Mouse (Mus musculus) adrenal gland, adult 18-20 months (tissue): ENCODE results near the gene Smc4. TPM values are rescaled to one million over a fixed set of nuclear protein-coding genes. Genes with fewer than 3 reads are reported as not detected.
A peak's percentile ranks its signal among the peaks of the same experiment; 100 is the strongest.
"Not testable (repeated sequence)": the region's sequence is repeated elsewhere in the genome, so short reads cannot be mapped to it uniquely, and the experiment has no call there.

Experiments used
- DNase-seq, 2 experiments: peaks; one replicate each; pipeline ENCODE4 v3.0.0; 2021 to 2022; ENCODE audit warnings: low spot score in 2 of 2
- total RNA-seq, 2 experiments: library from RNA; stranded (reverse); gene quantifications; 1 replicate in 1 of 2; 2 replicates in 1 of 2; pipeline ENCODE4 v1.2.3; 2021

Gene Smc4
- total RNA-seq, 2 experiments from 2014 or later: 19.5 to 26.7 TPM

- DNase-seq: no peak
These were observed 4.3 kb downstream of the Smc4 start for GRCm38 (mm10) chr3:69008873-69009272.

DNA sequence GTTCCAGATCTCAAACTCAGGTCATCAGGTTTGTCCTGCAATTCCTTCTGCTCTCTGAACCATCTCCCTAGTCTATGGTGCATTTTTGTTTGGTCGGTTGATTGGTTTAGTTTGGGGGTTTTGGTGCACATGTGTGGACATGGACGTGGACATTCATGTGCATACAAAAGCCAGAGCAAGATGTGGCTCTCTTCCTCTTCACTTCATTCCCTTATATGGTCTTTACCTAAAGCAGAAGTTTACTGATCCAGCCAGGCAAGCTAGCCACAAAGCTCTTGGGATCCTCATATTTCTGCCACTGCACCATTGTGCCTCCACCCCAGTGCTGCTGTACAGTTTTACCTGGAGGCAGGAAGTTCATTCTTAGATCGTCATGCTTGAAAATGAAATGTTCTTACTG, 12.6 kb downstream of the Smc4 start:
- no peak for DNase-seq

GRCm38 (mm10) chr3:69018635-69019034, 14.1 kb downstream of the Smc4 start:
- DNase-seq: not testable (repeated sequence)

DNA sequence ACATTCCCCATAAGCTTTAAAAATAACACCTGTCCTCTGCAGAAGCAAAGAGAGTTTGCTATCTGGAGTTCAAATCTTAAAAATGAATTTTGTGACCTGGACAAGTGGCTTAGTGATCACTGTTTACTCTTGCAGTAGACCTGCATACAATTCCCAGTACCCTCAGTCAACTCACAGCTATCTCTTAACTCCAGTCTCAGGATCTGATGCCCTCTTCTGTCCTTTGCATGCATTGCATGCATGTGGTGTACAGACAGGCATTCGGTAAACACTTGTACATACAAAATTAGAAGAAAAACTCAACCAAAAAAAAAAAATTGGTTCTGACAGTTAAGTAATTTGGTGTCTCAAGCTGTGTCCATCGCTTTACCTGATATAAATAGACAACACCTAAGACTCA, 15.7 kb downstream of the Smc4 start:
- no peak for DNase-seq

- DNase-seq: no peak
These were observed 16.2 kb downstream of the Smc4 start for GRCm38 (mm10) chr3:69020764-69021163.

GRCm38 (mm10) chr3:69026133-69026783, 21.7 kb downstream of the Smc4 start:
- DNase-seq: no peak

GRCm38 (mm10) chr3:69040105-69040504, 35.6 kb downstream of the Smc4 start:
- DNase-seq: no peak

DNA sequence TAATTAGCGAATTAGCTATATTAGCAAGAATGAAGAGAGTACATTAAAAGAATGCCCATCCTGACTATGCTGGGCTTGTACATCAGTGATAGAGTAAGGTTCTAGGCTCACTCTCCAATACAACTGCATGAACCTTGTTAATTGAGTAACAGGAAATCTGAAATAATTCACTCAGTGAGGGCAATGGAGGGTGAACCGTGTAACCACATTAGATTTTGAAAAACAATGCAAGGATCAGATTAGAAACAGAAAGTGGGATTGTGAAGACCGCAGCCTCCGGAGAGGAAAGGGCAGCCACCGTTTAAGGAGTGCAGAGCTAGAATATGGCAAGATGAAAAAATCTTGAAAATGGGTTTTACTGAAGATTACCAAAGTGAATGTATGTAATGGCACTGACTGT, 36.8 kb downstream of the Smc4 start:
- no peak for DNase-seq

DNA sequence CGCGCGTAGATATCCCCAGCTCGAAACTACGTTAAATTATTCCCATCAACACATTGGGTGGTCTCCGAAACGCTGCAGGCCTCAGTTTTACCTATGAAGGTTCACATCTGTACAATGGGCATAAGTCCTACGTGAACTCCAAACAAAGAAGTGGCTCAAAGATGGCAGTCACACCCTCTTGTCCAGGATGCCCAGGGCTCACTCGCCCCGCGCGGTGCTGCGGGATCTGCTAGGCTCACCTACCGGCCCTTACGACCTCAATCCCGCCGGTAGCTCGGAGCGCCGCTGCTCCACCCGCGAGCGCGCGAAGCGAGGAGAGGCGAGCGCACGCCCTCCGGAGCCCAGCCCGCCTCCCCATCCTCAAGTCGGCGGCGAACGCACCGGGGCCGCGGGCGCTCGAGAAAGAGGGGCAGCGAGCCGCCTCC, 39.6 kb downstream of the Smc4 start:
- no peak for DNase-seq

- peak; percentile 87 to 89 for DNase-seq
These were observed 40.3 kb downstream of the Smc4 start, which contains the start of gene Trim59 for GRCm38 (mm10) chr3:69044645-69045399. Gene Trim59, minus strand, starts transcription at chr3:69044755.

DNA sequence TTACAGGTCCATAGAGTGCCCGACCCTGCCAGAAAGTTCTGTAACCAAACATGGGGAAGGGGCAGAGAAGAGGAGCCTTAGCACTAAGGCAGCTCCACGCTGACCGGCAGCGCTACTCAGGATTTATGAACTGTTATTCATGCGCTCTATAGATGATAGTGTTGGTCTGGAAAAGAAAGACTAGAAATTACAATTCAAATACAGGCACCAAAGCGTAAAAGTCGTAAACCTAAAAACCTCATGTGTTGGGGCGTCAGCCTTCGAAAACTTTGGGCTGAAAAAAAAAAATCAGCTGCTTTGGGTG, 40.8 kb downstream of the Smc4 start:
- DNase-seq: no peak

- DNase-seq: no peak
These were observed 41.2 kb downstream of the Smc4 start for GRCm38 (mm10) chr3:69045750-69046149.

GRCm38 (mm10) chr3:69046509-69046908, 42.0 kb downstream of the Smc4 start:
- no peak for DNase-seq

- no peak for DNase-seq
These were observed 43.1 kb downstream of the Smc4 start for GRCm38 (mm10) chr3:69047684-69048083.

DNA sequence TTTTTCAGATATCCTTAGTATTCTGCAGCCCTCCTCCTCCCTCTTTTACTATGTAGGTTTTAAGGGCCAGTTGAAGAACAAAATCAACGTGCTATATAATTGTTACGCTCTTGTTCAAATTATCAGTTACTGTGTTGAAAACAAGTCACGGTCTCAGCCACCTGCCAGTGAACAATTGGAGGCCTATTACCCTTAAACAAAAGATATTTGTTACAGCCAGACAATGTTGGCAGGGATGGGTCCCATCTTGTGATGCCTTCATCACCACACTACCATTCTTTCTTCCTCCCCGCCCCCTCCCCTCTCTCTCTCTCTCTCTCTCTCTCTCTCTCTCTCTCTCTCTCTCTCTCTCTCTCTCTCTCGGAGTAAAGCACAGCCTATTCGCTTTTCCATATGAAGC, 44.5 kb downstream of the Smc4 start:
- DNase-seq: no peak

DNA sequence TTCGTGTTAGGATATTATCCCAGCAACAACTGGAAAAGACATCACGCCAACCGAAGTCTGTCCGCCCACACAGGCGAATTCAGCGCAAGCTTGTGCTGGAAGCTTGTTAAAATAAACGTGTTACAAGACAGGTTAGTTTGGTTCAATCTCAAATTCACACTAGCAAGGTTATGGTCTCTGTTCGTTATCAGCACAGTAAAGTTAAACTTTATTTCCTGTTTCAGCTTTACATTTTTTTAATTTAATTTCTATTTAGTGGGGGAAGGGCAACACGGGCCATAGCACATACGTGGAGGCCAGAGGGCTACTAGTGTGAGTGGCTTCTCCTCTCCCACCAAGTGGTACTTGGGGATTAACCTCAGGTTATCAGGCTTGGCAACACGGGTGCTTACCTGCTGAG, 47.4 kb downstream of the Smc4 start:
- no peak for DNase-seq

GRCm38 (mm10) chr3:69054760-69055432, 50.4 kb downstream of the Smc4 start:
- DNase-seq: no peak

DNA sequence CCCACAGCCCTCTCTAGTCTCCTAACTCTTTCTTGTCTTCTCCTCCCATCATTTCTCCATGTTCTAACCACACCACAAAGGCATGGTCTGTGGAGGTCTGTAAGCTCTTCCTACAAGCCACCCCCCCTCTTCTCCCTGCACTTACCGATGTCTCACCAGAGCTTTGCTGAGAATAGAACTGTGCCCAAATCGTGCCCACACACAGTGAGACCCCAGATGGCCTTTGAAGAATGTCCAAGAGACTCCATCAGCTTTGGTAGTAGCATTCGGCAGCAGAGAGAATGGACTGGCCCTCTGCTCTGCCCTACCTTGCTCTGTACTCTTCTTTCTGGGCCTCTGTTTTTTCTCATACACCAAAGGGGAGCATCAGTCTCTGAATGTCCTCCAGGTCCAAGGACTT, 51.3 kb downstream of the Smc4 start:
- no peak for DNase-seq

DNA sequence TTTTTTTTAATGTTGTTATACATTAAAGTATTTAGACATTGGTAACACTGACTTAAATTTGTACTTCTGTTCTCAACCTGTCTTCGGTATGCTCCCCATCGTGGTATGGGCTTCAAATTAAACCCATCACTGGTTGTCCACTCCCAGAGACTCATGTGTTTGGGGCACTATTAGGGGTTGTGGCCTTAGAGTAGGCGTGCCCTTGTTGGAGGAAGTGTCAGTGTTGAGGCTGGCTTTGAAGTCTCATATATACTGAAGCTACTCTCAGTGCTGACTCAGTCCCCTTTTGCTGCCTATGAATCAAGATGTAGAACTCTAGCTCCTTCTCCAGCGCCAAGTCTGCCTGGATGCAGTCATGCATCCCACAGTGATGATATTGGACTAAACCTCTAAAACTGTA, 56.1 kb downstream of the Smc4 start:
- no peak for DNase-seq

DNA sequence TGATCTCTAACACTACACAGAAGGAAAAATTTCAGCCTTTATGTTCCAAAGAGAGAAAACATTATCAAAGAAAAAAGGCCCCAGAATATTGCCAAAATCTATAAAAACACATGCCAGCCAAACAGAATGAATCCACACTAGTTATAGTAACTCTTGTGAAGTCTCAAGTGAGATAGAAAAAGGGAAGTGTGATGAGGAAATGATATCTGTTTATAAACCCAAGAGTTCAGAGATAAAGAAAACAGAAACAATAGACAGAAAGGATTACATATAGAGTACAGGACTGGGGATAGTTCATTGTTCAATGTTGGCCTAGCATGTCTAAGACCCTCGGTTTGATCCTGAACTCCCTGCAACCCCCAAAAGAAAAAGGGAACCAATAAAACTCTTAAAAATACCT, 58.2 kb downstream of the Smc4 start:
- no peak for DNase-seq

DNA sequence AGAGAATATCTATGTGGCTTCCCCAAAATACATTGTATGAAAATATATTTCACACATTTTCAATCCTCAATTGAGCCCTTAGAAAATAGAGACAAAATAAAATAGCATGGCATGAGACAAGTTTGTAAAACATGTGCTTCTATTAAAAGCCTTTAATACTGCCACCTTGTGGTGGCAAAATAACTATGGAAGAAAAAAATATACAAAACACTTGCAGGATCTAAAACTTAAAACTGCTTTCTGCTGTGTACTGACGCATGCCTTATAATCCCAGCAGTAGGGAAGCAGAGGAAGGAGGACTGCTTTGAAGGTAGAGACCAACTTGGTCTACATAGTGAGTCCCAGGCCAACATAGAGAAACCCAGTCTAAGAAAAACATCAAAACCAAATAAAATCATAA, 59.5 kb downstream of the Smc4 start:
- DNase-seq: no peak
